In genomic region chr16:44332861-44333284, GRCm38 (mm10) we compare ENCODE assay signal across 8 mouse cellular contexts. TPM values are rescaled to one million over a fixed set of nuclear protein-coding genes. Genes with fewer than 3 reads are reported as not detected.
A peak's percentile ranks its signal among the peaks of the same experiment; 100 is the strongest.
DNase-seq lines count a peak whose midpoint lies in the region; ATAC-seq and TF ChIP-seq lines count a peak whose summit lies in the region.

Sidt1 (minus strand) TSS chr16:44333196.

- H3K4me3 ChIP-seq in heart, embryonic 15.5 days, result peak within 1 kb of the TSS; percentile 61
- peak within 1 kb of the TSS; percentile 26 for H3K4me3 ChIP-seq in macrophage (ENCODE audit: inconsistent target)
- H3K4me3 ChIP-seq in small intestine, adult 2 months (ENCODE audit: low read depth, low read length), result peak within 1 kb of the TSS; percentile 78

- TF ChIP-seq CTCF in small intestine, adult 2 months (IDR thresholded peaks at IDR 0.05; ENCODE audit: extremely low read depth, insufficient read length, insufficient replicate concordance, low read depth, low read length), result peak; percentile 25; the same call in 1 of the 2 replicates

- H3K27ac ChIP-seq in heart, embryonic 15.5 days, result no peak within 1 kb of the TSS
- H3K27ac ChIP-seq in macrophage, result no peak within 1 kb of the TSS
- H3K27ac ChIP-seq in small intestine, adult 2 months (ENCODE audit: insufficient read depth, low read depth, low read length), result peak within 1 kb of the TSS; percentile 48

- no peaks in the 10 kb centered on the region for H3K79me2 ChIP-seq in macrophage (ENCODE audit: inconsistent target)

- H3K9me3 ChIP-seq in heart, embryonic 15.5 days (replicated peaks), result no peaks in the 10 kb centered on the region

- H3K4me2 ChIP-seq in heart, embryonic 15.5 days, result peak within 1 kb of the TSS; percentile 99

- ATAC-seq in common myeloid progenitor, adult 5-6 weeks (replicated peaks; ENCODE audit: low read depth, poor library complexity, severe bottlenecking), result peak; percentile 48
- ATAC-seq in heart, embryonic 15.5 days (replicated peaks; ENCODE audit: insufficient number of reproducible peaks, insufficient read depth, low FRiP score, low read depth), result no peak

- DNase-seq in retina, postnatal 1 day, result peak; percentile 24
- no peak for DNase-seq in retina, embryonic 14.5 days (ENCODE audit: low spot score)
- DNase-seq in left cerebral cortex, adult 18-20 months (ENCODE audit: low spot score in 2 of 2), result peak; percentile 48 to 50
- no peak for DNase-seq in ovary, postnatal 14 days (ENCODE audit: low spot score)

- H3K9ac ChIP-seq in heart, embryonic 15.5 days, result peak within 1 kb of the TSS; percentile 53

- peaks cover 20% of the 10 kb centered on the region for H3K27me3 ChIP-seq in heart, embryonic 15.5 days
- no peaks in the 10 kb centered on the region for H3K27me3 ChIP-seq in small intestine, adult 2 months (ENCODE audit: control insufficient read depth, insufficient read depth, low read length)

- H3K4me1 ChIP-seq in heart, embryonic 15.5 days (replicated peaks), result peaks cover 16% of the 10 kb centered on the region
- H3K4me1 ChIP-seq in small intestine, adult 2 months (ENCODE audit: control insufficient read depth, insufficient read depth, insufficient read length, low read length), result no peaks in the 10 kb centered on the region

- no peaks in the 10 kb centered on the region for H3K36me3 ChIP-seq in heart, embryonic 15.5 days
- no peaks in the 10 kb centered on the region for H3K36me3 ChIP-seq in macrophage (ENCODE audit: inconsistent target)
- H3K36me3 ChIP-seq in small intestine, adult 2 months (ENCODE audit: control insufficient read depth, insufficient read depth, low read length), result no peaks in the 10 kb centered on the region

- no peak; the same call in 1 of the 2 replicates for TF ChIP-seq POLR2A in small intestine, adult 2 months (IDR thresholded peaks at IDR 0.05; ENCODE audit: low read depth, low read length)

- 7% methylated on average over 15 of the region's 15 CpGs for WGBS in heart, embryonic 15.5 days
- WGBS in macrophage (ENCODE audit: missing documents), result 6% methylated on average over 15 of the region's 15 CpGs
- WGBS in small intestine, adult 2 months, result 2% methylated on average over 15 of the region's 15 CpGs

RNA-seq across cellular contexts. Expression of gene Sidt1, which starts in this region (rescaled TPM):
- total RNA-seq in common myeloid progenitor, adult 5-6 weeks (2017), result not detected in 2 replicates
- polyA plus RNA-seq in heart, embryonic 15.5 days (2015; fragmentation: Nextera tagmentation; extraction: Ambion mirVana), result 0.11 and 0.57 TPM in 2 replicates
- total RNA-seq in left cerebral cortex, adult 18-20 months (2021), result 10 to 100 TPM; 41.6 to 41.8 TPM
- not detected for total RNA-seq in macrophage (2018; cell fraction: chromatin; rRNA removed)
- under 1 TPM in 1 of 26 experiments, not detected in 25; 0.04 TPM for total RNA-seq in macrophage (2018; cell fraction: cytosol; rRNA removed)
- total RNA-seq in macrophage (2018; cell fraction: nucleus; rRNA removed), result not detected
- polyA plus RNA-seq in macrophage (2018), result not detected in 3 replicates
- 2.4 and 3.8 TPM in 2 replicates for polyA plus RNA-seq in small intestine, adult 2 months (2012; rRNA removed)

Comparison
In these comparisons a context has a peak if more than half of its experiments do, and no peak if none do; other contexts are left out.
1. RNA of gene Sidt1 (total RNA-seq): 41.6 to 41.8 TPM in left cerebral cortex, adult 18-20 months; not detected in common myeloid progenitor, adult 5-6 weeks; every median in the first group is over 10 times any median in the second.
2. DNase-seq: peak in retina, postnatal 1 day (single experiment) and left cerebral cortex, adult 18-20 months (2 of 2); none in retina, embryonic 14.5 days (single experiment) and ovary, postnatal 14 days (single experiment).
3. Peak in ATAC-seq in common myeloid progenitor, adult 5-6 weeks; RNA of the gene not detected or under 1 TPM.
4. H3K4me3 ChIP-seq: peak in every context shown above with its lines; median percentile 78 in small intestine, adult 2 months; 61 in heart, embryonic 15.5 days; 26 in macrophage.